Mouse (Mus musculus) limb, embryonic 13.5 days (tissue): ENCODE measurements around the gene Cort. TPM values are rescaled to one million over a fixed set of nuclear protein-coding genes. Genes with fewer than 3 reads are reported as not detected.

Source experiments
- ATAC-seq: fragments of 200-750 bp; cut with Nextera tagmentation; 2 replicates; pipeline ENCODE4 v1.8.0; 2017; ENCODE audit warnings: low read depth, moderate number of reproducible peaks, moderate TSS enrichment; ENCODE audit not compliant: low FRiP score
- H3K27ac ChIP-seq: fragments of 300-500 bp; sonication (generic); 2 replicates; pipeline ENCODE4 v1.5.1; 2015; ENCODE audit warnings: inconsistent platforms, mild to moderate bottlenecking, moderate library complexity
- H3K27me3 ChIP-seq: fragments of 300-500 bp; sonication (generic); 2 replicates; pipeline ENCODE4 v1.6.1; 2015; ENCODE audit warnings: mild to moderate bottlenecking, inconsistent platforms
- H3K36me3 ChIP-seq: fragments of 300-500 bp; sonication (generic); 2 replicates; pipeline ENCODE4 v1.6.1; 2015; ENCODE audit warnings: inconsistent platforms, mild to moderate bottlenecking, moderate library complexity
- H3K4me1 ChIP-seq: fragments of 300-500 bp; sonication (generic); 2 replicates; pipeline ENCODE4 v1.6.1; 2015; ENCODE audit warnings: inconsistent platforms
- H3K4me2 ChIP-seq: fragments of 300-500 bp; sonication (generic); replicated peaks from 2 replicates; pipeline ENCODE4 v1.6.1; 2015; ENCODE audit warnings: inconsistent platforms, mild to moderate bottlenecking, moderate library complexity
- H3K4me3 ChIP-seq: fragments of 300-500 bp; sonication (generic); 2 replicates; pipeline ENCODE4 v1.5.1; 2015; ENCODE audit warnings: moderate library complexity, mild to moderate bottlenecking, inconsistent platforms
- H3K9ac ChIP-seq: fragments of 300-500 bp; sonication (generic); 2 replicates; pipeline ENCODE4 v1.6.1; 2015; ENCODE audit warnings: mild to moderate bottlenecking, inconsistent platforms
- H3K9me3 ChIP-seq: fragments of 300-500 bp; sonication (generic); 2 replicates; pipeline ENCODE4 v1.6.1; 2016; ENCODE audit warnings: inconsistent platforms
- WGBS: fragments of 180-500 bp; shearing (Covaris S2); methylation state at CpG from one replicate; pipeline ENCODE4 v1.1.7; 2015; 5-methylcytosine and 5-hydroxymethylcytosine counted together
- polyA plus RNA-seq: library from polyadenylated mRNA; unstranded; fragments of >200 nt; fragmentation: Nextera tagmentation; extraction: Ambion mirVana; gene quantifications from 2 replicates; pipeline ENCODE4 v1.2.1, GENCODE M21; 2015

The Cort gene
- polyA plus RNA-seq, 1 experiment from 2014 or later, result 0.31 TPM

DNA sequence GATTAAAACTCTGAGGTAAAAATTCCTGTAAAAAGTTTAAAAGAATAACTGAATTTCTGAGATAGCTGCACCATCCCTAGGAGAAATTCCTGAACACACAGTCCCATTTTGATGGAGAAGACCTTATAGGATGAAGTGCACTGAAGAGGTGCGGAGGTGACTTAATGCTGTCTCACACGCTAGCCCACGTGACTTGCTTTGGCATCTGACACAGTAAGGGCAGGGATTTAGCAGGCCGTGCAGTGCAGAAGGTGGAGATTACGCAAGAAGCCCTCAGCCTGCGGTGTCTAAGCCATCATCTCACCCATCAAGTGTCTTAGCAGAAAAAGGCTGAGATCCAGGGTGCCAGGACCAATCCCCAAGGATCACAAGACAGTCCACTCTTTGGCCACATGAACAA is 34.6 kb upstream of the Cort start:
- Histone ChIP-seq H3K4me1 (peaks cover 10% of the 10 kb centered on the region), H3K27me3 (no peaks in the 10 kb centered on the region), H3K9me3 (no peaks in the 10 kb centered on the region), H3K36me3 (peaks cover 84% of the 10 kb centered on the region), H3K27ac (no peak overlapping the region), H3K9ac (no peak overlapping the region), H3K4me2 (no peak overlapping the region), H3K4me3 (no peak overlapping the region)
- no peak for ATAC-seq
- 95% methylated on average over 6 of the region's 6 CpGs for WGBS

DNA sequence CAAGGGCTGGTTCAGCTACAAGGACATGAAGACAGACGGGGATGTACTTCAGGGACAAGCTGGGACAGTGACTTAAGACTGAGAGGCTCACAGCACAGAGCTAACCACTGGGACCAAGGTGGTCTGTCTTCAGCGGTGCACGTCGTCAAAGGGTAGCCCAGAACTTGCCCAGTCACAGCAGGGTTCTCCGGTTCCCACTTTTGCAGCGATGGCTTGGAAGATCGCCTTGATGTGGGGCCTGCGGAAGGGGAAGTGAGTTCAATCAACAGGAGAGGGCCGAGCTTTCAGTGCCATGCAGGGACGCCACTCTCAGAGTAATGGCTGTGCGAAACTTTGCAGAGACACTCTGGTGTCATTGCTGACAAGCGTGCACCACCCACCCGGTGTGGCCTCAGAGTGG is 33.3 kb upstream of the Cort start:
- no peak overlapping the region for H3K27ac ChIP-seq
- H3K27me3 ChIP-seq, result no peaks in the 10 kb centered on the region
- no peak overlapping the region for H3K4me3 ChIP-seq
- no peak overlapping the region for H3K4me2 ChIP-seq
- ATAC-seq, result no peak
- peaks cover 96% of the 10 kb centered on the region for H3K36me3 ChIP-seq
- H3K9me3 ChIP-seq, result no peaks in the 10 kb centered on the region
- WGBS, result 90% methylated on average over 13 of the region's 13 CpGs
- no peaks in the 10 kb centered on the region for H3K4me1 ChIP-seq
- H3K9ac ChIP-seq, result no peak overlapping the region

DNA sequence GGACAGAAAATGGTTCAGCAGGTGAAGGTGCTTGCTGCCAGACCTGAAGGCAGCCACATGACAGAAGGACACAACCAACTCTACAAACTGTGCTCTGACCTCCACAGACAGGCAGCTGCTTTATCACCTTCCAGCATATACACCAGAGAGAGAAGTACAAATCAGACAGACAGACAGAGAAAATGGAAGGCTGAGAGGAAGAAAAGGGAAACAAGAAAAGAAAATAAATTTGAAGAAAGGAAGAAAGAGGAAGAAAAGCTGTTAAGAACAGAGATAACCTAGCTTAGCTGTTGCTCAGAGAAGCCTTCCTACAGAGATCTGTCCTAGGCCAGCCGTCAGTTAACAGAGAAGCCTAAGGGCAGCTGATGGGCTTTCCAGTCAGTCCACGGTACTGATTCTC is 32.6 kb upstream of the Cort start:
- H3K36me3 ChIP-seq, result peaks cover 99% of the 10 kb centered on the region
- H3K27ac ChIP-seq, result no peak overlapping the region
- 84% methylated on average over 2 of the region's 2 CpGs for WGBS
- no peaks in the 10 kb centered on the region for H3K27me3 ChIP-seq
- H3K4me1 ChIP-seq, result no peaks in the 10 kb centered on the region
- H3K9ac ChIP-seq, result no peak overlapping the region
- no peaks in the 10 kb centered on the region for H3K9me3 ChIP-seq
- ATAC-seq, result no peak
- no peak overlapping the region for H3K4me2 ChIP-seq
- no peak overlapping the region for H3K4me3 ChIP-seq

DNA sequence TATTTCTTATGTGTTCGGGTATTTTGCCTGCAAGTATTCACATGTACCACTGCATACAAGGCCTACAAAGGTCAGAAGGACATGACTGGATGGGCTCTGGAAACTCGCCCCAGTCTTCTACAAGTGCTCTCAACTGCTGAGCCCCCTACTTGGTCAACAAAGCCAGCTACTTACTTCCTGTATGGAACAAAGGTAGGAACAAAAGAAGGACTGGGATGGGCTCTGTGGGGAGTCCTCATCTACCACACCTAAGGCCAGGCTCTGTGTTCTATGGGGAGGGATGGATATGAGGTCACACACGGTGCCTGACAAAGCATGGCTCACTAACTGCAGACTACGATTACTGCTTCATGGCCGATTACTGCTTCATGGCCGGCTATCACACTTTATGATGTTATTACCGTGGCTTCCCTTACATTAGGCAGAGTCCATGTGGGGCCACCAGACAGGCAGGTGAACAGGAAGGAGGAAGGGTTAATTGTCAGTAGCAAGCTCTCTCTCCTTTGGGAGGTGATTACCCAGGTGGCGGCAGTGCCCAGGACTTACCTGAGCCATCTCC is 30.9 kb upstream of the Cort start:
- WGBS, result 89% methylated on average over 8 of the region's 8 CpGs

DNA sequence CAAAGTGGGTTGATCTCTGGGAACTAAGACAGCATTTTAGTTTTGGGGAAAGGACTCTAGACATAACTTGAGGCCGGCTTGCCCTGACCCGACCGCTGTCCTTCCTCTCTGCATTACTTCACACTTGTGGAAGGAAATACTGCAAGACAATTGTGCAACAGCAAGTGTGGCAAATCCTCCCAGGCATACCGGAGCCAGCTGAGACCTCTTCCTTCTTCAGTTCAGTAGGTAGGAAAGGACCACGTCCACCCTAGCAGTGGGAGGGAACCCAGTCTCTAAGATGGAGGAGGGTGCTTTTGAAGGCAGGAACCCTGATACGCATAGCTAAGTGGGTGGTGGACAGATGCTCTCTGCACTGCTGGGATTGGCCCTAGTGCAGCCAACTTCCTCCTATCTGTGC is 29.1 kb upstream of the Cort start:
- Histone ChIP-seq H3K9ac (no peak overlapping the region), H3K9me3 (no peaks in the 10 kb centered on the region), H3K27me3 (no peaks in the 10 kb centered on the region), H3K4me2 (no peak overlapping the region), H3K27ac (no peak overlapping the region), H3K4me3 (no peak overlapping the region), H3K36me3 (peaks cover 100% of the 10 kb centered on the region), H3K4me1 (no peaks in the 10 kb centered on the region)
- 96% methylated on average over 6 of the region's 6 CpGs for WGBS
- no peak for ATAC-seq

More for the DNA sequence above, 30.9 kb upstream of the Cort start:
- Histone ChIP-seq H3K4me1 (no peaks in the 10 kb centered on the region), H3K9me3 (no peaks in the 10 kb centered on the region), H3K36me3 (peaks cover 99% of the 10 kb centered on the region), H3K9ac (no peak overlapping the region), H3K4me3 (no peak overlapping the region), H3K27ac (no peak overlapping the region), H3K27me3 (no peaks in the 10 kb centered on the region), H3K4me2 (no peak overlapping the region)
- no peak for ATAC-seq

DNA sequence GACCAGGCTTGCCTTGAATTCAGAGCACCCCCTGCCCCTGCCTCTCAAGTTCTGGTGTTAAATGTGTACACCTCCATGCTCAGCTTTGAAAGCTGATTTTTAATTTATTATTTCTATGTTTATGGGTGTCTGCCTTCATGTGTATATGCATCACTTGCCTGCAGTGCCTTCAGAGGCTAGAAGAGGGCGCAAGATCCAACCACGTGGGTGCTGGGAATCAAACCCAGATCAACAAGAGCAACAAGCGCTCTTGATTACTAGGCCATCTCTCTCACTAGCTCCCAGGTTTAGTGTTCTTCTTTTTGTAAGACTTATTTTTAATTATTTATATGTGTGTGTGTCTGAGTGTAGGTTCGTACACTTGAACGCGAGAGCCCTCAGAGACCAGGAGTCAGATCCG is 28.3 kb upstream of the Cort start:
- no peak overlapping the region for H3K4me2 ChIP-seq
- H3K9ac ChIP-seq, result no peak overlapping the region
- ATAC-seq, result no peak
- H3K4me3 ChIP-seq, result no peak overlapping the region
- H3K36me3 ChIP-seq, result peaks cover 100% of the 10 kb centered on the region
- H3K27ac ChIP-seq, result no peak overlapping the region
- H3K9me3 ChIP-seq, result no peaks in the 10 kb centered on the region
- no peaks in the 10 kb centered on the region for H3K4me1 ChIP-seq
- WGBS, result 99% methylated on average over 7 of the region's 7 CpGs
- no peaks in the 10 kb centered on the region for H3K27me3 ChIP-seq

DNA sequence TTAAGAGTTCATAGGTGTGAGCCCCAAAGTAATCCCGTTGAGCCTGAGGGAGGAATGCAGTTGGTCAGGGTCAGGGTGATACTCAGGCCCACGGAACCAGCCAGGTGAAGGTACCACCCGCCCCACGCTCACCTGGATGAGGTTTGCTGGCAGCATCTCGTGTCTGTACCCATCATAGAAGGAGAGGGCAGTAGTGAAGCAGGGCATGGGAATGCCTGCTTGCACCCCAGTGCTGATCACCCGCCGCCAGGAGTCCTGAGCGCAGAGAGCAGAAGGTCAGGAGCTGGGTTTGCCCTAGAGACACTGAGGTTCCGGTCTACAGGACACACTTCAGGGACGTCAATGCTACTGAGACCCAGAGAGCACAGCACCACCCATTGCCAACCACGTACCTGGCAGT is 24.2 kb upstream of the Cort start:
- Histone ChIP-seq H3K27ac (no peak overlapping the region), H3K9me3 (no peaks in the 10 kb centered on the region), H3K4me1 (0 out of 2 replicates have a peak, but pooled peaks cover 6% of the 10 kb centered on the region), H3K4me3 (no peak overlapping the region), H3K4me2 (no peak overlapping the region), H3K9ac (no peak overlapping the region), H3K27me3 (no peaks in the 10 kb centered on the region), H3K36me3 (peaks cover 69% of the 10 kb centered on the region)
- 94% methylated on average over 11 of the region's 11 CpGs for WGBS
- ATAC-seq, result no peak

DNA sequence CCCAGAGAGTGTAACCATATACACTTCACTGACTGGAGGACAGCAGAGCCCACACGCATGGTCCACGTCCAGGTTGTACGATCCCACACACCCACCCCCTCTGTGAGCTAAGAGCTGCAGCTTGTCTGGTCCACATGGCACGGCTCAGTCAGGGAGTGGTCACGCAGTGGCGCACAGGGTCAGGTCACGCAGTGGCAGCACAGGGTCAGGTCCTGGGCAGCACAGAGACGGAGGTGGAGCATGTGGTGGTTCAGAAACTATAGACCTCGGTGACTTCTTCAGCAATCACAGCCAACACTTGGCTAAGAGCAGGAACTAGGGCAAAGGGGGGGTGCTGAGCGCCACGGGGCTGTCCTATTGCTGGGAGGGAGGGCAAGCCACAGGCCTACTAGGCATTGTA is 23.7 kb upstream of the Cort start:
- no peak for ATAC-seq
- Histone ChIP-seq H3K9me3 (no peaks in the 10 kb centered on the region), H3K4me1 (0 out of 2 replicates have a peak, but pooled peaks cover 6% of the 10 kb centered on the region), H3K27me3 (no peaks in the 10 kb centered on the region), H3K4me2 (no peak overlapping the region), H3K9ac (no peak overlapping the region), H3K27ac (no peak overlapping the region), H3K36me3 (peaks cover 64% of the 10 kb centered on the region), H3K4me3 (no peak overlapping the region)
- 88% methylated on average over 11 of the region's 11 CpGs for WGBS

DNA sequence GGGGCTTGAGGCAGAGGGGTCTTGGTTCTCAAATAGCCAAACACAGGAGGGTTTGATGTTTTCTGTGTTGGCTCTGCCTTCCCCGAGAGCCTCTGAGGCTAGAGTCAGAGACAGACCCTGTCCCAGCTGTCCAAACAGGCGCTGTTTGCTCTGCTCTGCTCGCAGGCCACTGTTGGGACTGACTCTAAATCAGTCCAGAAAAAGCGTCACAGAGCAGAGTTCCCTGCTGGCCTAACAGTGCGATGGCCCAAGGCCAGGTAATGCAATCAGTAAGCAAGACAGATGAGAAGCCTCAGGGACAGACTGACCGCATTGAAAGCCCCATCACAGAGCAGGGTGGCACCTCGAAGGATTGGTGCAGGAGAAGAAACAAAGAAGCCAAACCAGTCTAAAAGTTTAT is 23.0 kb upstream of the Cort start:
- no peak overlapping the region for H3K9ac ChIP-seq

DNA sequence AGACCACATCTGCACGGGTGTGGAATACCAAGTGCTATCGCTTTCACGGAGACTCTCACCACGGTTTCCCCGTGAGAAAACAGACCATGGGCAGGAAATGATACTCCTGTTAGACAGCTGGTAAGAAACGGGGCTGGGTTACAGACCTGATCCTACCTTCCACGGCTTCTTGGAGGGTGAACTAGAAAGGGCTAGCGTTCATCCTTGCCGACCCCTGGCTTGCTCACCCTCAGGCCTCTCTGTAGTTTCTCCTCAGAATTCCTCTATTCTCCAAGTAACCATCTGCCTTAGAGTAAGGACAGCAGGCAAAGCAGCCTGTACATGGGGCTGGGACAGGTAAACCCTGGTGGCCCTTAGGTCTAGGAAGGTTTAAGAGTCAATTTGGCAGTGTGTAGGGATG is 22.6 kb upstream of the Cort start:
- H3K9ac ChIP-seq, result no peak overlapping the region
- H3K4me3 ChIP-seq, result no peak overlapping the region
- no peaks in the 10 kb centered on the region for H3K9me3 ChIP-seq
- H3K36me3 ChIP-seq, result peaks cover 54% of the 10 kb centered on the region
- H3K27ac ChIP-seq, result no peak overlapping the region
- H3K4me1 ChIP-seq, result 0 out of 2 replicates have a peak, but pooled peaks cover 6% of the 10 kb centered on the region
- WGBS, result 79% methylated on average over 9 of the region's 9 CpGs
- no peaks in the 10 kb centered on the region for H3K27me3 ChIP-seq
- ATAC-seq, result no peak
- no peak overlapping the region for H3K4me2 ChIP-seq

More for the DNA sequence above, 23.0 kb upstream of the Cort start:
- Histone ChIP-seq H3K27ac (no peak overlapping the region), H3K4me3 (no peak overlapping the region), H3K9me3 (no peaks in the 10 kb centered on the region), H3K36me3 (peaks cover 58% of the 10 kb centered on the region), H3K4me1 (0 out of 2 replicates have a peak, but pooled peaks cover 6% of the 10 kb centered on the region), H3K4me2 (no peak overlapping the region), H3K27me3 (no peaks in the 10 kb centered on the region)
- 79% methylated on average over 7 of the region's 7 CpGs for WGBS
- ATAC-seq, result no peak

DNA sequence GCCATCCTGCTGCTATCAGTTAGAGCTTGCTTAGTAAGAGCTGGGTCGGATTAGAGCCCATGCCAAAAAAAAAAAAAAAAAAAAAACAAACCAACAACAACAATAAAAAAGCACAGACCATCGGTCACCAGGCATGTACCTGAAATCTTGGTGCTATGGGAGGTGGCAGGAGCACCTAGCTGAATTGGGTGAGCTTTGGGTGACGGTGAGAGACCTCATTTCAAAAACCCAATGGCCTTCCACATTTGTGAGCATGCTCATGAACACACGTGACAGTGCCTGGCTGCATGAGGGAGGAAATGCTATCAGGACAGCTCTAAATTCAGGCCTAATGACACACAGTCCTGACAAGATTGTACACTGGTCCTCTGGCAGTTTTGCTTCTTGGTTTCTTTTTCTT is 21.5 kb upstream of the Cort start:
- Histone ChIP-seq H3K27me3 (no peaks in the 10 kb centered on the region), H3K4me1 (0 out of 2 replicates have a peak, but pooled peaks cover 6% of the 10 kb centered on the region), H3K4me2 (no peak overlapping the region), H3K9ac (no peak overlapping the region), H3K9me3 (no peaks in the 10 kb centered on the region), H3K4me3 (no peak overlapping the region), H3K36me3 (peaks cover 42% of the 10 kb centered on the region), H3K27ac (no peak overlapping the region)
- WGBS, result 73% methylated on average over 4 of the region's 4 CpGs
- no peak for ATAC-seq

DNA sequence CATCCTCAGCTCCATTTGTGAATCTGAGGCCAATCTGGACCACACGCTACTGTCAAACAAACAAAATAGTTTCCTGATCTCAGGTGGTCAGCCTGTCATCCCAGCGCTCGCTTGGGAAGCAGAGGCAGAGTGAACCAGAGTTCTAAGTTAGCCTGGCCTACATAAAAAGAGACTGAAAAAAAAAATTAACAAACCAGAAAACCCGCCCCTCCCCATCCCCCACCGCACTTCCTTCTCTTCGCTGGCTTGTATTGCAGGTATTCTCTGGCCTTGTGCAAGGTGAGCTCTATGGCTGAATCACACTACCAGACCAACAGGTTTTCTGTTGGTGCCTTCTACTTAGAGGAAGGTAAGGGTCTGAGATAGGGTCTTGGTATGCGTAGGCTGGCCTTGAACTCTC is 21.0 kb upstream of the Cort start:
- H3K4me3 ChIP-seq, result no peak overlapping the region

DNA sequence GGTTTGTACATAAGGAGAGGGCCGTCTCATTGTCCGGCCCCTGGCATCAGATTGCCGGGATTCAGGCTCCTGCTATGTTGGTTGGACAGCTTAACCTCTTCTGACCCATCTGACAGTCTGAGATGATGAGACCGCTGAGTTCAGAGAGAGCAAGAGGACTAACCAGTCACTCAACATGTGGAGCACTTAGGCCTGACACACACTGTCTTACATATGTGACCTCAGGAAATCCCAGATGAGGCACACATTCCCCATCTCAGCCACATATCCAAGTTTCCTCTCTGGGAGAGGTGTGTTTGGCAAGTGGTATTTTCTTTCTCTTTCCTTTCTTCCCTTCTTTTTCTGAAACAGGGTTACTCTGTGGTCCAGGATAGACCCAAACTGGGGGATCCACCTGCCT is 18.6 kb upstream of the Cort start:
- 84% methylated on average over 4 of the region's 4 CpGs for WGBS
- Histone ChIP-seq H3K4me1 (0 out of 2 replicates have a peak, but pooled peaks cover 6% of the 10 kb centered on the region), H3K4me2 (no peak overlapping the region), H3K27me3 (no peaks in the 10 kb centered on the region), H3K27ac (no peak overlapping the region), H3K4me3 (no peak overlapping the region), H3K36me3 (peaks cover 13% of the 10 kb centered on the region), H3K9ac (no peak overlapping the region), H3K9me3 (no peaks in the 10 kb centered on the region)
- no peak for ATAC-seq

More for the DNA sequence above, 21.0 kb upstream of the Cort start:
- H3K27me3 ChIP-seq, result no peaks in the 10 kb centered on the region
- no peaks in the 10 kb centered on the region for H3K9me3 ChIP-seq
- WGBS, result 84% methylated on average over 7 of the region's 7 CpGs
- no peak overlapping the region for H3K9ac ChIP-seq
- H3K4me2 ChIP-seq, result no peak overlapping the region
- ATAC-seq, result no peak
- H3K27ac ChIP-seq, result no peak overlapping the region
- peaks cover 37% of the 10 kb centered on the region for H3K36me3 ChIP-seq
- 0 out of 2 replicates have a peak, but pooled peaks cover 6% of the 10 kb centered on the region for H3K4me1 ChIP-seq
